Mouse (Mus musculus): ENCODE data around the gene Pth1r.

DNA sequence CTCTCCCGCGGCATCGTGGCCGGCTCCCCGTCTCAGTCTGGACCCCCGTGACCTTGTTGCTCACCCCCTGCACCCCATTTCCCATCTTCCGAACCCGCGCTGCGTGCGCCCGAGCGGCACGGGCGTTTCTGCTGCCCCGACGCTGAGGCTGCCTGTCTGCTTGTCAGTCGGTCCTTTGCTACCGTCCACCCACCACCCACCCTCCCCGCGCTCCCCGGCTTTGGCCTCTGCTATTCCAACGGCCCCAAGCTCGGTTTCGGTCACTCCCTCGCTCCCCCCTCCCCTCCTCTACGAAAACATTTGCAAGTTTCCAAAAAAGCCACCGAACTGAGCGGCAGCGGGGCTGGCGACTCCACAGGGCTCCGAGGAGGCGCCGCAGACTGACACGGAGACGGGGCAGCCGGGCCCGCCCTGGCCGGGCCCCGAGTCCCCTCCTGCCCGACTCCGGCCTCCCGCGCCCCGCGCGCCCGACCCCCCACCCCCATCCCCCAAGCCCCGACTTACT lies 3.9 kb downstream of the Pth1r start:
- no peak for TF ChIP-seq CTCF (IDR thresholded peaks at IDR 0.05)
- no peak for TF ChIP-seq POLR2A (IDR thresholded peaks at IDR 0.05; ENCODE audit: insufficient read depth, low read depth, low read length)
- no peak for TF ChIP-seq EP300 (IDR thresholded peaks at IDR 0.05; ENCODE audit: insufficient read depth, low read depth, low read length)

Data from heart, adult 2 months (tissue).